Mouse (Mus musculus) cerebellum, adult 11 months (tissue): ENCODE results near the gene Sorbs1.

ENCODE experiments used
- DNase-seq: peaks from one replicate; pipeline ENCODE4 v3.0.0; 2022

Sorbs1 gene

GRCm38 (mm10) chr19:40369852-40370811 lies 143.4 kb downstream of the Sorbs1 start:
- DNase-seq = no peak

- no peak for DNase-seq
Observed at GRCm38 (mm10) chr19:40368517-40368916, 145.1 kb downstream of the Sorbs1 start.

- no peak for DNase-seq
Observed at GRCm38 (mm10) chr19:40366163-40366941, 147.2 kb downstream of the Sorbs1 start.

DNA sequence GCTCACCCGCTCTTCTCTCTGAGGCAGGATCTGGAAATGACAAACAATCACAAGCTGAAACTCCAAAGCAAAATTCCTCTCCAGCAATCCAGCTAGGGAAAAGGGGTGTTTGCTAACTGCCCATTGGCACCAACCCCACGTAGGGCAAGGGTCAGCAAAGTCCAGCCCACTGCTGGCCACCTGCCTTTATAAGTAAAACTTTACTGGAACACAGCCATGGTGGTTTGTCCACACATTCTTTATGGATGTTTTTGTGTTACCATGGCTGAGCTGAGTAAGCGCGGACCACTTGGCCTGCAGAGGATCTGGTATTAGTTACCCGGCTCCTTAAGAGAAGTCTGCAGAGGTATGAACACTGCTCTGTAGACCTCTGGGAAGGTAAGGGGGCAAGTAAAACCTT lies 148.4 kb downstream of the Sorbs1 start:
- no peak for DNase-seq

DNA sequence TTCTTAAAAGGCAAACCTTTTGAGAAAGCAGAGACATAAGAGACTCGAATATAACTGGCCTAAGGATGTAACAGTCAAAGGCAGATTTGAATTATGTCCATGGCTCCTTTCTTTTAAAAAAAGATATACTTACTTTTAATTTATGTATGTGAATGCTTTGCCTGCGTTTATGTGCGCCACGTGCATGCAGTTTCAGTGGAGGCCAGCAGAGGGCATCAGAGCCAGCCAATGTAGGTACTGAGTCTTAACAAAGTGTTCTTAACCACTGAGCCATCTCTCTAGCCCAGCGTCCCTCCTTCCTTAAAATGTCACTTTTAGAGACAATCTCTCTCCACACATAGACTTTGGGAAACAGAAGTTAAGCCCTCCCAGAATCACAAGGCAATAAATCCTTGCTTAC lies 150.1 kb downstream of the Sorbs1 start:
- no peak for DNase-seq

GRCm38 (mm10) chr19:40362203-40362865 lies 151.2 kb downstream of the Sorbs1 start:
- peak; percentile 41 for DNase-seq

GRCm38 (mm10) chr19:40359712-40360394 lies 153.7 kb downstream of the Sorbs1 start:
- no peak for DNase-seq

- no peak for DNase-seq
Observed at GRCm38 (mm10) chr19:40356536-40357522, 156.8 kb downstream of the Sorbs1 start.

DNA sequence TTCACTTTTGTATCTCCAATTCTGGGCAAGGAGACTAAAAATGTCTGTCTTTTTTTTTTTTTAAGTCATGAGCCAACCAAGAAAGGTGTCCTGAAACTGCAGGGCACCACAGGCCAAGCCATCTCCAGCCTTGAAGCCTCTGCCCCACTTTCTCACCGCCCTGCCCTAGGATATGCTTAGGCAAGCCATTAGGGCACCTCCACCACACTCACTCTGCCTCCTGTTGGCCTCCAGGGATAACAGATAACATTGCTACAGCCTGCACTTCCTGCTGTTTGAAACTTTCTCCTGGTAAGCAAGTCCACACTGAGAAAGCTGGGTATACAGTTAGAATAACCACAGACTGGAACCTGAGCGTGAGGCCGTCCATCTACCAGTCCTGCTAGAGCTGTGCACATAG lies 158.5 kb downstream of the Sorbs1 start:
- no peak for DNase-seq

- peak; percentile 59 for DNase-seq
Observed at GRCm38 (mm10) chr19:40352006-40352405, 161.6 kb downstream of the Sorbs1 start.

- DNase-seq = no peak
Observed at GRCm38 (mm10) chr19:40350835-40351234, 162.7 kb downstream of the Sorbs1 start.

DNA sequence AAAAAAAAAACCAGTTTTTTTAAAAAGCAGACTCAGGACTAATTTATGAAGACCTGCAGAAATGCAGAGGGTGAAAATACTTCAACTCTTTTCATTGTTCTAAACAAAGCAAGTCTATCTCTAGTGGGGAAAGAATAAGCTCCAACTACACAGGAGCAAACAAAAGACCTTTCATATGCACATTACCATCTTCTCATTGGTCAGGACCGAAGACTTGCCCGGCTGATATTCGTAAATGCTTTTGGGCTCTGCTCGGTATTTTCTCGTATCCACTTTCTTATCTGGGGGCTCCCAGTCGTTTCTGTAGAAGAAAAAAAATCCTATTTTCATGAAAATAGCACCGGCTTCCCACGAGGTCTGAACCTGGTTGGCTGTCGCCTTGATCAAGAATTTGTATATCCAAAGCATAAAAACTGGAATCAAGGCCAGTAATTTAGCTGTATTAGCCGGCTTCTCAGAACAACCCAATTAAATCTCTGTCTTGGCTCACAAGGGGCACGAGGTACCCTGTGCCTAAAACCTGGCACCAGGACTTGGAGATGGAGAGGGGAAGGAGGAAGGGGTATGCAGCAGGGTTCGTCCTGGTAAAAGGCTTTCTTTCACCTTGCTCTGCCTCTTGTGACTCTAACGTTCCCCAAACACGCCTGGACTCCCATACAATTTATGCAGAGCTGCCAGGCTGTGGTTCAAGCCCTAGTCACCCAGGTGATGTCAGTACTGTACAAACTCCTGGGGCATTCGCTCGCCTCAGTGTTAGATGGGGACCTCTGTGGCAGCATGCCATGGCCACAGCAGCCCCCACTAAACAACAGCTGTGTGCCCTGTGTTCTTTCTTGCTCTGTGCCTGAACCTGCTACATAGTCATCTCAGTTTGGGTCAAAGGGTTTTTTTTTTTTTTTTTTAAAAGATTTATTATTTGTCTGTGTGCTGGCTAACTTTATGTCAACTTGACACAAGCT lies 163.6 kb downstream of the Sorbs1 start:
- DNase-seq = no peak

- DNase-seq = no peak
Observed at GRCm38 (mm10) chr19:40349281-40349680, 164.3 kb downstream of the Sorbs1 start.

DNA sequence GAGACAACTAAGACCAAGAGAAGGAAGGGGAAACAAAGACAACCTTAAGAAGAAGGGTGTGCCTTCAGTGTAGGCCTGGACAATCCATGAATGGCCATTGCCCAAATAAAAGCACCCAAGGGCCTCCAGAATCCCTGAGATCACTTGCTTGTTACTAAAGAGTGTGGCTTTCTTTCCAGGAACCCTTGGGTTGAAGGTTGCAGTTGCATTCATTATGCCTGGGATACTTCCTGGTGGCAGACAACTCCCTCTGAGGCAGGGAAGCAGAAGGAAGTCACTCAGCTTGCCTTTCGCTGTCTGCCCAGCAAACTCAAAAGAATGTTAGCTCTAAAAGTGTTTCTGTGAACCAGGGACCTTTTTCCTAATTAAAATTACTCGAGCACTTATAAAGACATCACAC lies 164.9 kb downstream of the Sorbs1 start:
- no peak for DNase-seq

DNA sequence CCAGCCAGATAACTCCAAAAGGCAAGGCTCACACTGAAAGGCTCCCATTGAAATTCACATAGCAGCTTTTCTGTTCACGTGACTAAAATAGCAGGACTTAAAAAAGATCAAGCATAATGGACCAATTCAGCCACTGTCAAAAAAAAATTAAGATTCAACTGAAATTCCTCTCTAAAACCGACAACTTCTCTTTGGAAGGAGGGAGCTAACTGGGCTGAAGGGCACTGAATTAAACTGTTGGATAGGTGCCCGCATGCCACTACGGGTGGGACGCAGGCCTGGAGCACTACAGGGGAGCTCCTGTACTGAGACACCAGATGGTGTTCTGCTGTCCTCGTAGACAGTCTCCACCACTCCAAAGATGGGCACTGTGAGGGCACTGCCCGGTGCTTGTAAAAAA lies 165.4 kb downstream of the Sorbs1 start:
- DNase-seq = peak; percentile 86

DNA sequence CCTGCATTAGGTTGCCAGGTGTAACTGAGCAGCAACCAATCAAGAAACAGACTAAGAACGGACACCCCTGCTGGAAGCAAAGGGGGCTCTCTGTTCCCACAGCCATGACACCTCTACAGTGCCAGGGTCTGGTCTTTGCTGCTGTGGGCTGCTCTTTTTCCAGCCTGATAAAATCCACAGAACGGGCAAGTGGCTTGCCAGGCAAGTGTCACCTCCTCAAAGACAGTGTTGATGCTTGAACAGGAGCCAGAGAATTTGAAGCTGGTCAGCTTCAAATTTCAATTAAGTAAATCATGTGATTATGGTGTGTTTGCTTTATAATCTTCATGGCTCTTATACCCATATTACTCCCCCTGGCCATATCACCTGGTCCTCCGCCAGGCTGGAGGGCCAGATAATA lies 166.7 kb downstream of the Sorbs1 start:
- DNase-seq = no peak

- DNase-seq = no peak
Observed at GRCm38 (mm10) chr19:40346232-40346844, 167.2 kb downstream of the Sorbs1 start.

- DNase-seq = peak; percentile 47
Observed at GRCm38 (mm10) chr19:40345684-40346083, 167.9 kb downstream of the Sorbs1 start.

DNA sequence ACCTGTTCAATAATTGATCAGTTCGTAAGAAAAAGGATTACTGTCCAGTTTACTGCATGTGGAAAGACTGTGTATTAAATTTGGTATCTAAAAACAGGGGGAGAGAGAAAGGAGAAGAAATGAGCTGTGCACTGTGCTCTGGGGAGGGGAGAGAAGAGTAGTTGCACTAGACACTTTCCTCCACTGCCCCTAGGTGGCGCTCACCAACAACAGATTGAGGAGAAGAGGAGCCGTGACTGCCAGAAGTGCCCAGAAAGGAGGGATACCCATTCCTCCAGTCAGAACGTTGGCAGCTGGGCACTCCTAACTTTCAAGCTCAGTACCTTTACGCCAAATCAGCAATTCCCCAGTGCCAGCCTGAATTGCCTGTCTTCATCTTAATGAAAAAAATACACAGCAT lies 170.6 kb downstream of the Sorbs1 start:
- peak; percentile 76 for DNase-seq

DNA sequence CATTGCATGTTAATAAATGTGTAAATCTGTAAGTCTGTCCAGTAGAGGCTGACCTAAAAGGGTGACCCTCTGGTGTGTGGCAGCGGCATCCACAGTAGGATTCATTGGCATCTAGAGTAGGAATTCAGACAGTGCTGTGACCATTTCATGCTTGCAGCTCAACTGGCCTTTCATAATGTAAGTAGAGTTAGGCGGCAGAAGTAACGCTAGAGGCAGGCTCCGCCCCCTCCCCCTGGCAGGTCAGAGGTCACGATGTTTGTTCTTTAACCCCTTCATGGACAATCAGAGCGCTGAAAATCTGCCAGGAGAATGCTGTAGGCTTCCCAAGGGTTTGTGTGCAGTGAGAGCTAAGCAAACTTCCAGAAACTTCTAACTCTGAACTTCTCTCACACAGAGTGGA lies 172.4 kb downstream of the Sorbs1 start:
- no peak for DNase-seq
